Mouse (Mus musculus): ENCODE data around the gene Zfp574.

DNA sequence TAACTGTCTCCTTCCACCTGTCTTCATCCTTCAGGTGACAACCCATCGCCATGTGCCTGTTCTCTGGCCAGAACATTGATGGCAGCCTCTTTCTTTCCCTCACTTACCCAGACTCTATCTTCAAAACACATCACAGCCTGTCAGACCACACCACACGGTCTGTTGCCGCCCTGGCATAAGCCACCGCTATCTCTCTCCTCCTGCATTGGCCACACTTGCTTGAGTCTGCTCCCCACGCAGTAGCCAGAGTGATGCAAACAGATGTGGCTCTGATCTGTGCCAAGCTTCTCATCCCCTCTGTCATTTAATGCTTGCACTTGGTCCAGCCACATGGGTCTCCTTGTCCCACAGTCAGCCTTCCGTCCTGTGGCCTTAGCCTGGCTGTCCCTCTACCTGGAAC is 9.0 kb upstream of the Zfp574 start:
- TF ChIP-seq POLR2A (IDR thresholded peaks at IDR 0.05; ENCODE audit: low read depth, low read length) (no peak), CTCF (conservative IDR thresholded peaks at IDR 0.05; ENCODE audit: insufficient read depth, insufficient read length, low read depth, low read length) (no peak)
